Mouse (Mus musculus) CH12.LX (cell line): Measurements from ENCODE around the gene Snrpd2.

Experiments used
- CHD2 ChIP-seq: IDR thresholded peaks from 2 replicates; pipeline ENCODE4 v1.6.1; 2011; ENCODE audit warnings: low read length, improper control_type of control experiment
- CTCF ChIP-seq, 2 experiments: IDR thresholded peaks in 1 of 2; conservative IDR thresholded peaks in 1 of 2; 2 replicates each; pipeline ENCODE4 v1.5.1; 2011 to 2012; ENCODE audit warnings: low read depth in 2 of 2, low read length in 2 of 2, improper control_type of control experiment in 1 of 2, inconsistent platforms in 1 of 2, mild to moderate bottlenecking in 1 of 2, moderate library complexity in 1 of 2
- E2F4 ChIP-seq: IDR thresholded peaks from 2 replicates; pipeline ENCODE4 v1.6.1; 2011; ENCODE audit warnings: low read depth, low read length, improper control_type of control experiment; ENCODE audit not compliant: insufficient replicate concordance
- EP300 ChIP-seq: IDR thresholded peaks from 2 replicates; pipeline ENCODE4 v1.6.1; 2011; ENCODE audit warnings: low read length, improper control_type of control experiment
- HCFC1 ChIP-seq: IDR thresholded peaks from 2 replicates; pipeline ENCODE4 v1.6.1; 2012; ENCODE audit warnings: low read depth, mild to moderate bottlenecking, inconsistent platforms, low read length, improper control_type of control experiment
- JUND ChIP-seq: conservative IDR thresholded peaks from 2 replicates; pipeline ENCODE4 v1.6.1; 2011; ENCODE audit warnings: low read depth, low read length, improper control_type of control experiment
- MAZ ChIP-seq: IDR thresholded peaks from 2 replicates; pipeline ENCODE4 v1.6.1; 2012; ENCODE audit warnings: low read depth, mild to moderate bottlenecking, inconsistent platforms, low read length, improper control_type of control experiment, moderate library complexity
- MYC ChIP-seq: IDR thresholded peaks from 2 replicates; pipeline ENCODE4 v1.6.1; 2011; ENCODE audit warnings: low read depth, mild to moderate bottlenecking, improper control_type of control experiment, low read length
- NELFE ChIP-seq: IDR thresholded peaks from 2 replicates; pipeline ENCODE4 v1.6.1; 2011; ENCODE audit warnings: low read depth, low read length, improper control_type of control experiment
- PAX5 ChIP-seq: IDR thresholded peaks from 2 replicates; pipeline ENCODE4 v1.6.1; 2012; ENCODE audit warnings: low read length, inconsistent platforms, mixed read lengths
- POLR2A ChIP-seq: IDR thresholded peaks from 2 replicates; pipeline ENCODE4 v1.6.1; 2011; ENCODE audit warnings: low read depth, mild to moderate bottlenecking, improper control_type of control experiment, low read length

GRCm38 (mm10) chr7:19154796-19155195, 5.3 kb downstream of the Snrpd2 start:
- TF ChIP-seq MYC = no peak
- no peak for TF ChIP-seq JUND
- TF ChIP-seq POLR2A = no peak
- TF ChIP-seq E2F4 = no peak
- TF ChIP-seq HCFC1 = no peak
- TF ChIP-seq CHD2 = no peak
- no peak for TF ChIP-seq EP300
- no peak for TF ChIP-seq PAX5
- TF ChIP-seq CTCF (conservative IDR thresholded peaks at IDR 0.05 in 1 of 2, IDR thresholded peaks at IDR 0.05 in 1 of 2; ENCODE audit: low read depth in 2 of 2, low read length in 2 of 2) = no peak
- TF ChIP-seq MAZ = no peak
- no peak for TF ChIP-seq NELFE
